Mouse (Mus musculus) ES-Bruce4 (cell line): ENCODE measurements around the gene Umod.

Source experiments
- CTCF ChIP-seq: IDR thresholded peaks from one replicate; pipeline ENCODE4 v1.8.1; 2011; ENCODE audit warnings: low read depth, low read length
- EP300 ChIP-seq: IDR thresholded peaks from 2 replicates; pipeline ENCODE4 v1.6.1; 2011; ENCODE audit warnings: low read depth, low read length; ENCODE audit not compliant: insufficient read depth
- POLR2A ChIP-seq: IDR thresholded peaks from one replicate; pipeline ENCODE4 v1.8.1; 2011; ENCODE audit warnings: low read length; ENCODE audit not compliant: insufficient read depth

- TF ChIP-seq CTCF: no peak
- no peak for TF ChIP-seq EP300
- no peak for TF ChIP-seq POLR2A
These were observed 11.1 kb upstream of the Umod start for GRCm38 (mm10) chr7:119490041-119490780.
